Mouse (Mus musculus) adrenal gland, postnatal 14 days (tissue): Measurements from ENCODE around the gene Ppa2. TPM values are rescaled to one million over a fixed set of nuclear protein-coding genes. Genes with fewer than 3 reads are reported as not detected.

Experiments used
- DNase-seq: peaks from one replicate; pipeline ENCODE4 v3.0.0; 2021; ENCODE audit warnings: mixed read lengths
- long read RNA-seq, 2 experiments: library from polyadenylated mRNA; stranded (forward); transcript quantifications; one replicate each; pipeline ENCODE4 v2.0.0; 2021
- total RNA-seq: library from RNA; stranded (reverse); gene quantifications from 2 replicates; pipeline ENCODE4 v1.2.3, GENCODE M21; 2021

The Ppa2 gene
- 79.0 and 79.7 TPM in 2 replicates for total RNA-seq
- long read RNA-seq, experiment 1, transcript Ppa2-201 (12 exons, 1,226 nt), result major isoform, 60 of 75 reads
- long read RNA-seq, experiment 1, transcript Ppa2-203 (12 exons, 1,368 nt), result minor isoform, 5 of 75 reads
- long read RNA-seq, experiment 1, partial matches to known transcripts, result 1 of 75 reads
- long read RNA-seq, experiment 1, other reads (novel, unspliced or antisense), result 9 of 75 reads
- long read RNA-seq, experiment 2, transcript Ppa2-201 (12 exons, 1,226 nt), result major isoform, 70 of 78 reads
- long read RNA-seq, experiment 2, partial matches to known transcripts, result 3 of 78 reads
- long read RNA-seq, experiment 2, other reads (novel, unspliced or antisense), result 4 of 78 reads

- peak; percentile 92 for DNase-seq
Observed at GRCm38 (mm10) chr3:133309954-133310808, at the start of gene Ppa2. TSS of gene Ppa2 (plus strand) at chr3:133310110.

DNA sequence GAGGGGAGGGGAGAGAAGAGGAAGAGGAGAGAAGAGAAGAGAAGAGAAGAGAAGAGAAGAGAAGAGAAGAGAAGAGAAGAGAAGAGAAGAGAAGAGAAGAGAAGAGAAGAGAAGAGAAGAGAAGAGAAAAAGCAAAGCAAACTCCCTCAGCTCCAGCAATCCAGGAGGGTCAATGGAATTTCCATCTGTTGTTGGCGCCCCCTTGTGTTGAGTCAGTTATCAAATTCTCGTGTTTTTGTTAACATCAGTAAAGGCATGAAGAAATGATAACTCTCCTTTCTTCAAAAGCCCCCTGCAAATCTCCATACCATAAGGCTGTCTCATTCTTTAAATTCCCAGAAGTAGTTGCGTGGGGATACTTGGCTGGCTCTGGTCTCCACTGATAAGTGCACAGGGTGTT lies 38.0 kb upstream of the Ppa2 start:
- DNase-seq, result peak; percentile 88

DNA sequence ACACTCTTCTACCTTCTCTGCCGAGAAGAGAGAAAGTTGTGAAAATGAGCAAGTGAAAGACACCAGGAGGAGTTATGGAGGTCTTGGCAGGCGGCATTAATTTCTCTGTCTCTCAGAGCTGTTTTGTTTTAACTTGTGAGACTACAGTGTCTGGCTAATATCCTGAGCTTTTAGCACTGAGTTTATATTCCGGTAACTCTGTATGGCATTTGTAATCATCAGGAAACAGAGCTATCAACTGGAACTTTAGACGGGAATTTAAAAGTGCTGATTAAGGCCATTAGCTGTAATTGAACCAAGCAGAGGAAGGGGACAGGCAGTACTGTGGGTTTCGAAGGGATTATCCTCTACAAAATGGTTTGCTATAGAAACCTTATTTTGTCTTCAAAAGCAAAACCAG lies 25.3 kb upstream of the Ppa2 start:
- DNase-seq, result no peak

GRCm38 (mm10) chr3:133288795-133289194 lies 21.1 kb upstream of the Ppa2 start:
- DNase-seq, result no peak

DNA sequence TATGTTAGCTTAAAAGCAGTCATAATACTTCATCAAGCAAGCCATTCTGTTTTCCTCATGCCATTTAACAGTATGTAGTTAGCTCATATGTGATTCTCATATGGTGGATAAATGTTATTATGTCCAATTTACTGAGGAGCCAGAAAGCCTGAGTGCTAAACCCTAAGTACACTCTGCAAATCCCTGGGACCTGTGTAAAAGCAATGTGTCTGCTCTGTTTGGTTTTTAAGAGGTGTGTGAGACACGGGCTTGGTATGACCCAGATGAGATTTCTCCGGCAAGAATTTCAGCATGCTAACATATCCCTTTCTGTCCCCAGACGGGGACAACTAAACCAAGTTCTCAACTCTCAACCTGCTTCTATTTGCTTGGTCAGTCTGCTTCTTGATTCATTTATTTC lies 5.6 kb upstream of the Ppa2 start:
- DNase-seq, result no peak

- DNase-seq, result no peak
Observed at GRCm38 (mm10) chr3:133308361-133308760, 1.5 kb upstream of the Ppa2 start.

DNA sequence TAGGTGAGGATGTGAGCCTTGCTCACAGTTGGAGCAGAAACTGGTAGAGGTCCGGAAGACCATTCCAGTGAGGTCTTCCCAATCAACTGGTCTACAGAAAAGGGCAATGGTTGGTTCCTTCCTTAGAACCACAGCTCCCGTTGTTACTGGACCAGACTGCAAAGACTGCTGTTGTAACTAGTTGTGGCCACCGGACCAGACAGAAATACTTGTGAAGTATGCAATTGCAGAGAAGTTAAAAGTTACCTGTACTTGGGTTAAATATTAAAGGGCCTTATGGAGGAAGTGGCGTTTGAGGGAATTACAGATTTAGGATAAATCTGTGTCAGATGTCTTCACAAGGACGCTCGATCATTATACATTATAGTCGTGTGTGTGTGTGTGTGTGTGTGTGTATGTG lies 551 bp upstream of the Ppa2 start:
- no peak for DNase-seq

DNA sequence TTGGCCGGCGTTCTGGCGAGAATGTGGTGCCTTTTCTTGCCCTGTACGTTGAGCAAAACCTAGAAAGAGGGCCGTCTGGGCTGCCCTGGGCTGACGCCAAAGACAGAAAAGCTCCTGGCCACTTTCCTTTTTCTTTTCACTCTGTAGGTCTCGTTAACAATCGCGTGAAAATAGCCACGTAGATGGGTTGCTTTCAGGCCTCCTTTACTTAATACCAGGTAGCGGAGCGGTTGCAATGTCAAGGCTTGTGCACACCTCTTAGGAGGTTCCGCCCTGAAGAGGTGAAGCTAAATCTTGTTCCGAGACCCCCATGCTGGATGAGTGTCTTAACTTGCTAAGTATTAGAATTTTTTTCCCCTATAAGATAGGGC lies 884 bp downstream of the Ppa2 start:
- DNase-seq, result no peak

DNA sequence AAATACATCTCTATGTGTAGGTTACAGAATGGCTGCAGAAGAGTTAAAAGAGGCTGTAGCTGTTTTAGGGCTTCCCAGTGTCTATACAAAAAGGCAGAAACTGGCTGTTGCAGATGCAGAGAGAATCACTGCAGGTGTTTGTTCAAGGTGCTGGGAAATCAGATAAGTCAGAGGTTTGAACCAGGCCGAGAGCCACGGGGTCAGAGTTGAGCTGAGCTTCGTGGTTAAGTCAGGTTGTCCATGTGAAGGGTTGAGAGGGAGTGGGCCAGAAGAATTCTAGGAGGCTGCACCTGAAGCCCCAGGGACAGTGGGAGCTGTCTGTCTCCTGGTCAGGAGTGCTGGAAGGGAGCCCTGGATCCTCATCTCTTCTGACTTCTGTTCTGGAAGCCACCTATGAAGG lies 2.4 kb downstream of the Ppa2 start:
- no peak for DNase-seq

GRCm38 (mm10) chr3:133312850-133313249 lies 2.9 kb downstream of the Ppa2 start:
- DNase-seq, result no peak

DNA sequence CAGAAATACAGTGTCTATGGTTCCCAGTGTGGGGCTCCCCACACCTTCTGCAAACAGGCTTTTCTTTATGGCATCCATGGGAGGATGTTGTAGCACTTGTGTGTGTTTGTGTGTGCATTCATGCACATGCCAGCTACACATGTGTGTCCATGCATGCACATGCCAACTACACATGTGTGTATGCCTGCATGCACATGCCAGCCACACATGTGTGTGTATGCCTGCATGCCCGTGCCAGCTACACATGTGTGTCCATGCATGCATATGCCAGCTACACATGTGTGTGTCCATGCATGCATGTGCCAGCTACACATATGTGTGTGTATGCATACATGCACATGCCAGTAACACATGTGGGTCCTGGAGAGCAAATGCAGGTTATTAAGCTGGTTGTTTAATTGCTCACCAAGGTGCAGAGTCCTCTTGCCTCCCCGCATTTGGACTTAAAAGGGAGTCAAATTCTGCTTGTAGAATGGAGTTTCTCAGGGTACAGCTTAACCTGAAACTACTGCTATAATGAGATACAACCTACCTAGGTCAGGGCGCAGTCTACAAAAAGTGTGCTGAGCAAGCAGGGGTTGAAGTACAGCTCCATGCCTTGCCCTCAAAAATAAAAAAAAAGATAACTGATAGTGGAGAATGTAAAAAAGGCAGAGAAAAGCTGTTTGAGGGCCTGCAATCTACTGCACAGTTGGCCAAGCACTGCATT lies 3.7 kb downstream of the Ppa2 start:
- no peak for DNase-seq

DNA sequence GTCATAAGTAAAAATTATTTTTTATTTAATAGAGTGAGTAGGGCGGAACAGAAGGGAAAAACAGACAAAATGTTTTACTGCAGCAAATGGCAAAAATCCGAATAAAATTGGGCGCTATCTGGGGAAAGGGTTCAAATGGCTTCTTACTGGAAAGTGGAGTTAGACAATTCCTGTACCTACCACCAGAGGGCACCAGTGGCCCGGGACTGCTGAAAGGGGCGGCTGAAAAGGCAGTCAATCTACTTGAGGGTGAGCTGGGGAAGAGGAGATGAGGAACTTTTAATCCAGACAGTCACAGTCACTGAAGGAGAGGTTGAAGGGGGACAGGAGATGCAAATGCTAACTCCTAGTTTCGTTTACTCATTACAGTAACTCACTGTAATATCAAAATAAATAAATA lies 4.6 kb downstream of the Ppa2 start:
- DNase-seq, result peak; percentile 87

- DNase-seq, result no peak
Observed at GRCm38 (mm10) chr3:133315011-133315410, 5.1 kb downstream of the Ppa2 start.

GRCm38 (mm10) chr3:133315647-133316046 lies 5.7 kb downstream of the Ppa2 start:
- no peak for DNase-seq

DNA sequence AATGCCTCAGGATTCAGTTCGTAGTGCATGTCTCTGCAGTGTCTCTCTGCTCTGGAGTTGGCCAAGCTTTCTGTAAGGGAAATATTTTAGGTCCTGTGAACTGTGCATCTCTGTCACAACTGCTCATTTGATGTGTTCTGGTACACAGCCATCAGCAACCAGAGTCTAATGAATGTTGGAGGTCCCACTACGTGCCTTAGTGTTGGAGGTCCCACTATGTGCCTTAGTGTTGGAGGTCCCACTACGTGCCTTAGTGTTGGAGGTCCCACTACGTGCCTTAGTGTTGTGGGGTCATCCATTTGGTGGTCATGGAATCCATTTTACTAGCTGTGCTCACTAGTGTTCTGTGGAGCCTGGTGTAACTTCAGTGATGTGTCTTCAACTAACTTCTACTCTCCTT lies 7.9 kb downstream of the Ppa2 start:
- no peak for DNase-seq

GRCm38 (mm10) chr3:133318596-133318995 lies 8.7 kb downstream of the Ppa2 start:
- no peak for DNase-seq

- no peak for DNase-seq
Observed at GRCm38 (mm10) chr3:133319795-133320194, 9.9 kb downstream of the Ppa2 start.

DNA sequence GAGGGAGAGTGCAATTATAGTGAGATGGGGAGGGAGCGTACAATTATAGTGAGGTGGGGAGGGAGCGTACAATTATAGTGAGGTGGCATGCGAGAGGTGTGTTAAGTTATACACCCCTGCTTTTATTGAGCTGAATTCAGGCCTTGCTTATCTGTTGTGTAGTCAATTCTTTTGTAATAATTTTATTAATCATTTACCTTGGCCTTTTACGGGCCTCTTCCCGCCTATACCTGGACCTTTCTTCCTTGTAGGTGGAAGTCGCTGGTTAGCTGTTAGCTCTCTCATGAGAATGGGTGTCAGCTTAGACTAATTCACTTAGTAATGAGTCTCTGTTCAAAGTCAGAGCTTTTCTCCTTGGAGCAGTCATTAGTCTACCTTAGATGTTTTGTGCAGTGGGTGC lies 10.4 kb downstream of the Ppa2 start:
- no peak for DNase-seq

DNA sequence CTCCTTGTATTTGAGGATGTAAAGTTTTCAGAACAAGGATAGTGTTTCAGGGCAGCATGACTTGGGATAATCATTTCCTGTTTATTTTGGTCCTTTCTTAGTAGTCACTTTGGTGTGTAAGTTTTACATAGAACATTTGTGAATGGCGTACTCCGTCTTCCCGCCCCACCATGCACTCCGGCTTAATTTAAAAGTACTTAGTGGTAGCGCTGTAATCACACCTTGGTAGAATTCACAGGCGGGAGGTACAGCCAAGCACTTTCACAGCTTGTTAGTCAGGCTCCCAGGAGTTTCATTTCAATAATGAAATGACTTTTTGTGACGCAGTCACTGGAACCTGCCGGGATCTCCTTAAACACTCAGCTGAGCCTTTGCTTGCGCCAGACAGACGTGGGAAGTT lies 12.0 kb downstream of the Ppa2 start:
- no peak for DNase-seq

- DNase-seq, result no peak
Observed at GRCm38 (mm10) chr3:133322552-133322951, 12.6 kb downstream of the Ppa2 start.

GRCm38 (mm10) chr3:133325135-133325534 lies 15.2 kb downstream of the Ppa2 start:
- DNase-seq, result no peak

GRCm38 (mm10) chr3:133328551-133328950 lies 18.6 kb downstream of the Ppa2 start:
- DNase-seq, result no peak

DNA sequence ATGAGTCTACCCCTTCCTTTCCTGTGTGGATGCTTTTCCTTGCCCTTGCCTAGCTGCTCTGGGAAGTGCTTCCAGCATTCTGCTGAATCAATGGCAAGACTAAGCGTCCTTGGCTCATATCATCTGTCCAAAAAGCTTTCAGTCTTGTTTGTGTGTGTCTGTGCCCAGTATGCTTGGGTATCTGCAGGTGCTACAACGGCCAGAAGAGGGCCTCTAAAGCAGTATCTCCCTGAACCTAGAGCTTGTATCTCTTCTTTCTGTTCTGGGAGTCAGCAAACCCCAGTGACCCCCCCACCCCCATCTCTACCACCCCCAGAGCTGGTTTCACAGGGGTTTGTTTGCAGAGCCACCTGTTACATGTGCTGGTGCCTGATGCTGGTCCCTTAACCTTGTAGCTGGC lies 19.5 kb downstream of the Ppa2 start:
- no peak for DNase-seq
